Mouse (Mus musculus) macrophage (primary cell): Measurements from ENCODE around the gene Isg20. TPM values are rescaled to one million over a fixed set of nuclear protein-coding genes. Genes with fewer than 3 reads are reported as not detected.

Source experiments
- H3K27ac ChIP-seq: fragments of 350-480 bp; formaldehyde crosslinking; 2 replicates; pipeline ENCODE4 v1.9.0; 2021
- H3K36me3 ChIP-seq: fragments of 350-480 bp; formaldehyde crosslinking; 2 replicates; pipeline ENCODE4 v1.9.0; 2021; ENCODE audit errors: inconsistent target
- H3K4me3 ChIP-seq: fragments of 350-480 bp; formaldehyde crosslinking; 2 replicates; pipeline ENCODE4 v1.9.0; 2021; ENCODE audit errors: inconsistent target
- H3K79me2 ChIP-seq: fragments of 350-480 bp; formaldehyde crosslinking; 2 replicates; pipeline ENCODE4 v1.9.0; 2021; ENCODE audit errors: inconsistent target
- WGBS: methylation state at CpG from one replicate; pipeline ENCODE4 v1.1.7; 2026; ENCODE audit warnings: inconsistent platforms; ENCODE audit not compliant: missing documents; 5-methylcytosine and 5-hydroxymethylcytosine counted together
- polyA plus RNA-seq: library from polyadenylated mRNA; stranded (reverse); fragments of 250-400 nt; gene quantifications from 3 replicates; pipeline ENCODE4 v1.2.4, GENCODE M21; 2018; ENCODE audit warnings: inconsistent platforms

Isg20 gene
- polyA plus RNA-seq, 1 experiment from 2014 or later, result 9.8 TPM

GRCm38 (mm10) chr7:78914545-78914845 is 1.3 kb downstream of the Isg20 start:
- whole genome bisulfite sequencing, result 86% methylated on average over 3 of the region's 3 CpGs
- no peak overlapping the region for H3K4me3 ChIP-seq
- H3K36me3 ChIP-seq, result peaks cover 39% of the 10 kb centered on the region
- H3K27ac ChIP-seq, result no peak overlapping the region
- H3K79me2 ChIP-seq, result peaks cover 10% of the 10 kb centered on the region; the same call in 1 of the 2 replicates

- Histone ChIP-seq H3K79me2 (peaks cover 10% of the 10 kb centered on the region; the same call in 1 of the 2 replicates), H3K27ac (no peak overlapping the region), H3K36me3 (peaks cover 39% of the 10 kb centered on the region), H3K4me3 (no peak overlapping the region)
- WGBS, result 91% methylated on average over 10 of the region's 11 CpGs
Observed at GRCm38 (mm10) chr7:78914896-78915510, 1.8 kb downstream of the Isg20 start.

- 45% methylated on average over 4 of the region's 4 CpGs for WGBS
- Histone ChIP-seq H3K79me2 (peaks cover 10% of the 10 kb centered on the region; the same call in 1 of the 2 replicates), H3K4me3 (no peak overlapping the region), H3K36me3 (peaks cover 44% of the 10 kb centered on the region), H3K27ac (no peak overlapping the region)
Observed at GRCm38 (mm10) chr7:78918686-78919085, 5.5 kb downstream of the Isg20 start.

- Histone ChIP-seq H3K36me3 (peaks cover 30% of the 10 kb centered on the region), H3K79me2 (no peaks in the 10 kb centered on the region), H3K27ac (no peak overlapping the region), H3K4me3 (no peak overlapping the region)
- 89% methylated on average over 7 of the region's 7 CpGs for WGBS
Observed at GRCm38 (mm10) chr7:78922506-78922905, 9.3 kb downstream of the Isg20 start.

GRCm38 (mm10) chr7:78924300-78924699 is 11.1 kb downstream of the Isg20 start:
- WGBS, result 19% methylated on average over 6 of the region's 6 CpGs
- Histone ChIP-seq H3K4me3 (no peak overlapping the region), H3K79me2 (no peaks in the 10 kb centered on the region), H3K36me3 (peaks cover 12% of the 10 kb centered on the region; the same call in 1 of the 2 replicates), H3K27ac (no peak overlapping the region)

GRCm38 (mm10) chr7:78924796-78925195 is 11.6 kb downstream of the Isg20 start:
- H3K4me3 ChIP-seq, result no peak overlapping the region
- H3K36me3 ChIP-seq, result peaks cover 7% of the 10 kb centered on the region; the same call in 1 of the 2 replicates
- no peaks in the 10 kb centered on the region for H3K79me2 ChIP-seq
- no peak overlapping the region for H3K27ac ChIP-seq
- WGBS, result 73% methylated on average over 7 of the region's 7 CpGs

- H3K4me3 ChIP-seq, result no peak overlapping the region
- H3K36me3 ChIP-seq, result no peaks in the 10 kb centered on the region
- H3K79me2 ChIP-seq, result no peaks in the 10 kb centered on the region
- 95% methylated on average over 7 of the region's 7 CpGs for WGBS
- H3K27ac ChIP-seq, result no peak overlapping the region
Observed at GRCm38 (mm10) chr7:78925680-78926079, 12.5 kb downstream of the Isg20 start.

- no peaks in the 10 kb centered on the region for H3K79me2 ChIP-seq
- H3K36me3 ChIP-seq, result no peaks in the 10 kb centered on the region
- no peak overlapping the region for H3K27ac ChIP-seq
- H3K4me3 ChIP-seq, result no peak overlapping the region
- 97% methylated on average over 9 of the region's 9 CpGs for WGBS
Observed at GRCm38 (mm10) chr7:78926156-78926555, 12.9 kb downstream of the Isg20 start.

- WGBS, result 87% methylated on average over 3 of the region's 3 CpGs
- Histone ChIP-seq H3K36me3 (no peaks in the 10 kb centered on the region), H3K27ac (no peak overlapping the region), H3K79me2 (no peaks in the 10 kb centered on the region), H3K4me3 (no peak overlapping the region)
Observed at GRCm38 (mm10) chr7:78927266-78927665, 14.0 kb downstream of the Isg20 start.

- Histone ChIP-seq H3K79me2 (no peaks in the 10 kb centered on the region), H3K36me3 (no peaks in the 10 kb centered on the region), H3K4me3 (no peak overlapping the region), H3K27ac (no peak overlapping the region)
- 72% methylated on average over 19 of the region's 19 CpGs for WGBS
Observed at GRCm38 (mm10) chr7:78938957-78939602, 25.9 kb downstream of the Isg20 start.

GRCm38 (mm10) chr7:78940971-78941370 is 27.7 kb downstream of the Isg20 start:
- Histone ChIP-seq H3K36me3 (no peaks in the 10 kb centered on the region), H3K4me3 (no peak overlapping the region), H3K27ac (no peak overlapping the region), H3K79me2 (no peaks in the 10 kb centered on the region)
- 70% methylated on average over 3 of the region's 3 CpGs for WGBS

GRCm38 (mm10) chr7:78942544-78942943 is 29.3 kb downstream of the Isg20 start:
- Histone ChIP-seq H3K36me3 (no peaks in the 10 kb centered on the region), H3K79me2 (no peaks in the 10 kb centered on the region), H3K4me3 (no peak overlapping the region), H3K27ac (no peak overlapping the region)
- 81% methylated on average over 2 of the region's 2 CpGs for WGBS

GRCm38 (mm10) chr7:78953886-78954572 is 40.8 kb downstream of the Isg20 start:
- WGBS, result 41% methylated on average over 11 of the region's 11 CpGs
- H3K4me3 ChIP-seq, result no peak overlapping the region
- H3K27ac ChIP-seq, result no peak overlapping the region
- H3K36me3 ChIP-seq, result no peaks in the 10 kb centered on the region
- no peaks in the 10 kb centered on the region for H3K79me2 ChIP-seq

- Histone ChIP-seq H3K27ac (no peak overlapping the region), H3K79me2 (no peaks in the 10 kb centered on the region), H3K36me3 (no peaks in the 10 kb centered on the region), H3K4me3 (no peak overlapping the region)
- WGBS, result 88% methylated on average over 6 of the region's 6 CpGs
Observed at GRCm38 (mm10) chr7:78954619-78955018, 41.4 kb downstream of the Isg20 start.

GRCm38 (mm10) chr7:78955086-78955485 is 41.9 kb downstream of the Isg20 start:
- WGBS, result 93% methylated on average over 6 of the region's 6 CpGs
- Histone ChIP-seq H3K4me3 (no peak overlapping the region), H3K79me2 (no peaks in the 10 kb centered on the region), H3K27ac (no peak overlapping the region), H3K36me3 (no peaks in the 10 kb centered on the region)
